Comparison of ENCODE assay signal across 23 mouse cellular contexts in genomic region chr17:27914742-27915141, GRCm38 (mm10).
"Had no signal": no experiment of that assay in that cellular context is flagged by ENCODE, and none has a peak within 500 bp of the region (broad histone marks: within the 10 kb centered on the region; RNA-seq: fewer than 3 reads in every experiment).

No protein-coding gene starts in this region.

- H3K4me2 ChIP-seq: heart, embryonic 11.5 days; heart, embryonic 13.5 days; heart, embryonic 15.5 days; hindbrain, embryonic 13.5 days; hindbrain, embryonic 15.5 days; limb, embryonic 13.5 days; limb, embryonic 15.5 days; liver, embryonic 12.5 days had no signal

- H3K27ac ChIP-seq: heart, adult 2 months; heart, embryonic 13.5 days; heart, embryonic 15.5 days; hindbrain, embryonic 13.5 days; hindbrain, embryonic 15.5 days; hindbrain, postnatal 0 days; layer of hippocampus, adult 2 months; left cerebral cortex, adult 2 months; limb, embryonic 13.5 days; limb, embryonic 15.5 days; liver, embryonic 12.5 days; liver, embryonic 14.5 days had no signal

- H3K9me3 ChIP-seq: heart, embryonic 13.5 days; heart, embryonic 15.5 days; hindbrain, embryonic 13.5 days; hindbrain, embryonic 15.5 days; limb, embryonic 13.5 days; limb, embryonic 15.5 days; liver, embryonic 12.5 days had no signal

- DNase-seq: gastrocnemius, postnatal 14 days; gastrocnemius, postnatal 36 days; heart, adult 11 months; heart, adult 2 months; heart, postnatal 14 days; heart, postnatal 36 days; kidney, adult 18-20 months; kidney, adult 8-10 months; kidney, postnatal 10 days; kidney, postnatal 25 days; kidney, postnatal 4 days had no signal

- H3K4me3 ChIP-seq: heart, adult 2 months; heart, embryonic 13.5 days; heart, embryonic 15.5 days; hindbrain, embryonic 13.5 days; hindbrain, embryonic 15.5 days; layer of hippocampus, adult 2 months; left cerebral cortex, adult 2 months; limb, embryonic 13.5 days; limb, embryonic 15.5 days; liver, embryonic 12.5 days had no signal

- ATAC-seq: hindbrain, postnatal 0 days; liver, embryonic 12.5 days had no signal

- H3K9ac ChIP-seq: heart, embryonic 13.5 days; heart, embryonic 15.5 days; hindbrain, embryonic 13.5 days; hindbrain, embryonic 15.5 days; limb, embryonic 13.5 days; limb, embryonic 15.5 days; liver, embryonic 12.5 days; liver, embryonic 14.5 days had no signal

- H3K36me3 ChIP-seq: heart, embryonic 15.5 days; hindbrain, embryonic 15.5 days had no signal

- H3K27me3 ChIP-seq: heart, embryonic 13.5 days; heart, embryonic 15.5 days; hindbrain, embryonic 13.5 days; hindbrain, embryonic 15.5 days; limb, embryonic 13.5 days; limb, embryonic 15.5 days; liver, embryonic 12.5 days had no signal
